Mouse (Mus musculus) ES-Bruce4 (cell line): ENCODE results near the gene Fli1.

ENCODE experiments used
- CTCF ChIP-seq: IDR thresholded peaks from one replicate; pipeline ENCODE4 v1.8.1; 2011; ENCODE audit warnings: low read depth, low read length
- POLR2A ChIP-seq: IDR thresholded peaks from one replicate; pipeline ENCODE4 v1.8.1; 2011; ENCODE audit warnings: low read length; ENCODE audit not compliant: insufficient read depth

- TF ChIP-seq CTCF, result no peak
- no peak for TF ChIP-seq POLR2A
Measured at GRCm38 (mm10) chr9:32434241-32435213, 108.1 kb downstream of the Fli1 start.
